Mouse (Mus musculus): Measurements from ENCODE around the gene Tlx1.

Gene Tlx1

DNA sequence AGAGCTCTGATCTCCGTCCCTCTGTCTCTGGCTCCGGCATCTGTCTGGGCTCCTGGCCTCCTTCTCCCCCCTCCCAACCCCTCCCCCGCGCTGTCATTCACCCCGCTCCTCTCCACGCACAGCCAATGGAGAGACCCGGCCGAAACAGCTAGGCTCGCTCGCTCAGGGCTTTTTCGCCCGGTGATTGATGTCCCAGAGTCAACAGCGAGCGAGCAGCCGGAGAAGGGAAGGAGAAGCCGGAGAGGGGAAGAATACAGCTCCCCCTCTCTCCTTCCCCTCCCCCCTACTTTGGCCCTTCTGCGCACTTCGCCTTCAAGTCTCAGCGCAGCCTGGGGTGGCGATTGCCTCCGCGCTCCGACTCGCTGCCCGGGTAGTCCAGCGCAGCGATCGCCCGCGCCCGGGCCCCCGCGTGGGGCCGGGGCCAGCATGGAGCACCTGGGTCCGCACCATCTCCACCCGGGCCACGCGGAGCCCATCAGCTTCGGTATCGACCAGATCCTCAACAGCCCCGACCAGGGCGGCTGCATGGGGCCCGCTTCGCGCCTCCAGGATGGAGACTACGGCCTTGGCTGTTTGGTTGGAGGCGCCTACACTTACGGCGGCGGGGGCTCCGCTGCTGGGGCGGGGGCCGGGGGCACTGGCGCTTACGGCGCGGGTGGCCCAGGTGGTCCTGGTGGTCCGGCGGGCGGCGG, at the start of gene Tlx1:
Tlx1 (plus strand) TSS at position 191 of the 692 bp plus-strand sequence.
- DNase-seq (ENCODE audit: low read depth, low spot score), result no peak
- no peaks in the 10 kb centered on the region for H3K36me3 ChIP-seq (ENCODE audit: control insufficient read depth, insufficient read depth, low read length, poor library complexity, severe bottlenecking)
- no peaks in the 10 kb centered on the region for H3K27me3 ChIP-seq (ENCODE audit: control insufficient read depth, insufficient read depth, low read length, poor library complexity, severe bottlenecking)

GRCm38 (mm10) chr19:45105591-45105990, 44.9 kb upstream of the Tlx1 start:
- Histone ChIP-seq H3K27me3 (ENCODE audit: control insufficient read depth, insufficient read depth, low read length, poor library complexity, severe bottlenecking) (no peaks in the 10 kb centered on the region), H3K36me3 (ENCODE audit: control insufficient read depth, insufficient read depth, low read length, poor library complexity, severe bottlenecking) (no peaks in the 10 kb centered on the region)
- DNase-seq (ENCODE audit: low read depth, low spot score), result no peak

- no peak for DNase-seq (ENCODE audit: low read depth, low spot score)
- no peaks in the 10 kb centered on the region for H3K27me3 ChIP-seq (ENCODE audit: control insufficient read depth, insufficient read depth, low read length, poor library complexity, severe bottlenecking)
- no peaks in the 10 kb centered on the region for H3K36me3 ChIP-seq (ENCODE audit: control insufficient read depth, insufficient read depth, low read length, poor library complexity, severe bottlenecking)
Measured at GRCm38 (mm10) chr19:45106689-45107088, 43.8 kb upstream of the Tlx1 start.

GRCm38 (mm10) chr19:45110681-45111080, 39.8 kb upstream of the Tlx1 start:
- no peaks in the 10 kb centered on the region for H3K27me3 ChIP-seq (ENCODE audit: control insufficient read depth, insufficient read depth, low read length, poor library complexity, severe bottlenecking)
- no peak for DNase-seq (ENCODE audit: low read depth, low spot score)
- H3K36me3 ChIP-seq (ENCODE audit: control insufficient read depth, insufficient read depth, low read length, poor library complexity, severe bottlenecking), result no peaks in the 10 kb centered on the region

DNA sequence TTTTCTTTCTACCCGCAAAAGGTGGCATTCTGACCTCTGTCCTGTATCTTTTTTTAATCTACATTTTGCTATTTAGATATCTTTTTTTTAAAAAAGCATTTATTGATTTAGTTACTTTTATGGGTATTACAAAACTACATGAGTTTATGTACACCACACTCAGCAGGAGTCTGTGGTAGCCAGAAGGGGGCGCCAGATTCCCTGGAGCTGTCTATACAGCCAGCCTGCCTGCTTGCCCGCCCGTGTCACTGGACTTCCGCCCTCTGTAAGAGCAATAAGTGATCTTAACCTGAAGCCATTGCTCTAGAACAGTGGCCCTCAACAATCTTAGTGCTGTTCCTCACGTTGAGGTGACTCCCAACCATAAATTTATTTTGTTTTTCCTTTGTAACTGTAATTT, 38.0 kb upstream of the Tlx1 start:
- Histone ChIP-seq H3K36me3 (ENCODE audit: control insufficient read depth, insufficient read depth, low read length, poor library complexity, severe bottlenecking) (no peaks in the 10 kb centered on the region), H3K27me3 (ENCODE audit: control insufficient read depth, insufficient read depth, low read length, poor library complexity, severe bottlenecking) (no peaks in the 10 kb centered on the region)
- DNase-seq (ENCODE audit: low read depth, low spot score), result no peak

DNA sequence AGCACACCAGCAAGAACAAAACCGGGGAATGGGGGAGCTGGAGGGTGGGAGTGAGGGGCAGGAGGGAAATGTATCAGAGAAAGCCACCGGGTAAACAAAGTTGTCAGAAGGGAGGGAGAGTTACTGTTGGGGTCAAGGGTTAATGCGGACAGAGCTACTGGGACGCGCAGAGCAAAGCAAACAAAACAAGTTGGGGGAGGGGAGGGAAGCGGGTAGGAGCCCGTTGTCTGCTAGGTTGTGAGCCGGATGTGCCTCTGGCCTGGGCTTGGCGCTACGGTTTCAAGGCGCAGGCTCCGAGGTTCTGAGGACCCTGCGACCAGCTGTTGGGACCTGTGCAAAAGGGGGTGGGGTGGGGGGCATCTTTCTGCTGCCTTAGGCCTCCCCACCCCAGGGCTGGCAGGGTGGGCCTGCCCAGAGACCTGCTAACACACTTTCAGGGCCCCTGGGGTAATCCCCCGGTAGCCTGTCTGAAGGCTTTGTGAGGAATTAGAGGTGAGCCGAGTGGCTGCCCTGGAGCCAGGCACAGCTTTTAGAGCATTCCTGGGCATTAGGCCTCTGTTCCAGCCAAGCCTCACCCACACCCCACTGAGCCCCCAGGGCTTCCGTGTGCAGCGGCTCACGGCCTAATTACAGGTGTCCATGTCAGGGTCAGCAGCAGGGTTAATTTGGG, 36.6 kb upstream of the Tlx1 start:
- H3K36me3 ChIP-seq (ENCODE audit: control insufficient read depth, insufficient read depth, low read length, poor library complexity, severe bottlenecking), result no peaks in the 10 kb centered on the region
- DNase-seq (ENCODE audit: low read depth, low spot score), result no peak
- no peaks in the 10 kb centered on the region for H3K27me3 ChIP-seq (ENCODE audit: control insufficient read depth, insufficient read depth, low read length, poor library complexity, severe bottlenecking)

GRCm38 (mm10) chr19:45114772-45115171, 35.7 kb upstream of the Tlx1 start:
- Histone ChIP-seq H3K36me3 (ENCODE audit: control insufficient read depth, insufficient read depth, low read length, poor library complexity, severe bottlenecking) (no peaks in the 10 kb centered on the region), H3K27me3 (ENCODE audit: control insufficient read depth, insufficient read depth, low read length, poor library complexity, severe bottlenecking) (no peaks in the 10 kb centered on the region)
- DNase-seq (ENCODE audit: low read depth, low spot score), result no peak

- no peaks in the 10 kb centered on the region for H3K36me3 ChIP-seq (ENCODE audit: control insufficient read depth, insufficient read depth, low read length, poor library complexity, severe bottlenecking)
- peak; percentile 50 for DNase-seq (ENCODE audit: low read depth, low spot score)
- no peaks in the 10 kb centered on the region for H3K27me3 ChIP-seq (ENCODE audit: control insufficient read depth, insufficient read depth, low read length, poor library complexity, severe bottlenecking)
Measured at GRCm38 (mm10) chr19:45116798-45117197, 33.7 kb upstream of the Tlx1 start.

GRCm38 (mm10) chr19:45131966-45132628, 18.4 kb upstream of the Tlx1 start:
- no peaks in the 10 kb centered on the region for H3K27me3 ChIP-seq (ENCODE audit: control insufficient read depth, insufficient read depth, low read length, poor library complexity, severe bottlenecking)
- no peaks in the 10 kb centered on the region for H3K36me3 ChIP-seq (ENCODE audit: control insufficient read depth, insufficient read depth, low read length, poor library complexity, severe bottlenecking)
- no peak for DNase-seq (ENCODE audit: low read depth, low spot score)

DNA sequence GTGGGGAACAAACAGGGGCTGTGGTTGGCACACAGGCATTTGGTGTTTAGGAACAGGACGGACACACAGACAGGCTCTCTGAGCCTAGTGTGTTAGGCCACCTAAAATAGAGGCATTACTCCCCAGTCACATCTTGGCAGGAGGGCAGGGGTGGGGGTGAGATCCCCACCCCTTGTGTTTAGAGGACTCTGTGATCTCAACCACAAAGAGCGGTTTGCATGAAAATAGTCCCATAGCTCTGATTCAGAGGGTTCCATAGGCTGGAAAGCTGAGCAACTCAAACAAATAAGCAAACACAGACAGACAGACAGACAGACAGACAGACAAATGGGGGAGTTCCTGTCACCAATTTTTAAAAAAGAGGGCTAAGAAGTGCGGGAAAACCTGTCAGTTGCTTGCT, 7.9 kb upstream of the Tlx1 start:
- no peaks in the 10 kb centered on the region for H3K36me3 ChIP-seq (ENCODE audit: control insufficient read depth, insufficient read depth, low read length, poor library complexity, severe bottlenecking)

GRCm38 (mm10) chr19:45143214-45143895, 7.1 kb upstream of the Tlx1 start:
- no peak for DNase-seq (ENCODE audit: low read depth, low spot score)
- Histone ChIP-seq H3K27me3 (ENCODE audit: control insufficient read depth, insufficient read depth, low read length, poor library complexity, severe bottlenecking) (no peaks in the 10 kb centered on the region), H3K36me3 (ENCODE audit: control insufficient read depth, insufficient read depth, low read length, poor library complexity, severe bottlenecking) (no peaks in the 10 kb centered on the region)

More for the DNA sequence above, 7.9 kb upstream of the Tlx1 start:
- no peaks in the 10 kb centered on the region for H3K27me3 ChIP-seq (ENCODE audit: control insufficient read depth, insufficient read depth, low read length, poor library complexity, severe bottlenecking)
- no peak for DNase-seq (ENCODE audit: low read depth, low spot score)

DNA sequence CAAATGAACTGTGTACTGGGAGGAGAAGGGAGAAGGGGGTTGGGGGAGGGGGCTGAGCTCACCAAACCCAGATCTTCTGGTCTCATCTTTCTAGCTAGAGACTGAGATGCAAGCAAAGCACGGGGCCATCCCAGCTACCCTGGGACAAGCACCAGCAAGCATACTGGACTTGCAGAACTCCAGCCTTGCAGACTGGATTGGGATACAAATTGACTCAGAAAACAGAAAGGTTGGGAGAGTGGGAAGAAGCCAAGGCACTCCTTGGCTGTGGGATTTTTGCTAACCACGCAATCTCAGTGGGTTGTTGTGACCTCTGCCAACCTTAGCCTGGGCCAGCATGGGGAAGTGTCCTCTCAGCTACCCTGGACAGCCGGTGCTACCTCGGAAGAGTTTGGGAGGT, 3.4 kb upstream of the Tlx1 start:
- DNase-seq (ENCODE audit: low read depth, low spot score), result no peak
- no peaks in the 10 kb centered on the region for H3K36me3 ChIP-seq (ENCODE audit: control insufficient read depth, insufficient read depth, low read length, poor library complexity, severe bottlenecking)
- H3K27me3 ChIP-seq (ENCODE audit: control insufficient read depth, insufficient read depth, low read length, poor library complexity, severe bottlenecking), result no peaks in the 10 kb centered on the region

- no peak for DNase-seq (ENCODE audit: low read depth, low spot score)
- no peaks in the 10 kb centered on the region for H3K27me3 ChIP-seq (ENCODE audit: control insufficient read depth, insufficient read depth, low read length, poor library complexity, severe bottlenecking)
- H3K36me3 ChIP-seq (ENCODE audit: control insufficient read depth, insufficient read depth, low read length, poor library complexity, severe bottlenecking), result no peaks in the 10 kb centered on the region
Measured at GRCm38 (mm10) chr19:45151361-45152182, 1.1 kb downstream of the Tlx1 start.

GRCm38 (mm10) chr19:45152183-45152650, 1.7 kb downstream of the Tlx1 start:
- no peak for DNase-seq (ENCODE audit: low read depth, low spot score)
- H3K36me3 ChIP-seq (ENCODE audit: control insufficient read depth, insufficient read depth, low read length, poor library complexity, severe bottlenecking), result no peaks in the 10 kb centered on the region
- no peaks in the 10 kb centered on the region for H3K27me3 ChIP-seq (ENCODE audit: control insufficient read depth, insufficient read depth, low read length, poor library complexity, severe bottlenecking)
